Mouse (Mus musculus) brown adipose tissue, adult 24 weeks (tissue): ENCODE data around the gene Rfx1. TPM values are rescaled to one million over a fixed set of nuclear protein-coding genes. Genes with fewer than 3 reads are reported as not detected.

ENCODE experiments used
- H3K27ac ChIP-seq: fragments of 200-500 bp; replicated peaks from 2 replicates; pipeline ENCODE4 v1.5.1; 2012; ENCODE audit warnings: low read depth, mild to moderate bottlenecking, low read length
- H3K4me1 ChIP-seq: fragments of 200-500 bp; 2 replicates; pipeline ENCODE4 v1.6.1; 2012; ENCODE audit warnings: low read length, mixed read lengths; ENCODE audit not compliant: control insufficient read depth, insufficient read depth, insufficient read length
- H3K4me3 ChIP-seq: fragments of 200-500 bp; 2 replicates; pipeline ENCODE4 v1.5.1; 2012; ENCODE audit warnings: low read depth, mild to moderate bottlenecking, low read length, moderate library complexity; ENCODE audit not compliant: insufficient read depth
- polyA plus RNA-seq: library from polyadenylated mRNA; stranded (reverse); fragments of >200 nt; gene quantifications from 2 replicates; pipeline ENCODE4 v1.2.4, GENCODE M21; 2012; ENCODE audit not compliant: missing spikeins, insufficient read depth, insufficient read length

The Rfx1 gene
- polyA plus RNA-seq, 1 experiment: 2.7 TPM

DNA sequence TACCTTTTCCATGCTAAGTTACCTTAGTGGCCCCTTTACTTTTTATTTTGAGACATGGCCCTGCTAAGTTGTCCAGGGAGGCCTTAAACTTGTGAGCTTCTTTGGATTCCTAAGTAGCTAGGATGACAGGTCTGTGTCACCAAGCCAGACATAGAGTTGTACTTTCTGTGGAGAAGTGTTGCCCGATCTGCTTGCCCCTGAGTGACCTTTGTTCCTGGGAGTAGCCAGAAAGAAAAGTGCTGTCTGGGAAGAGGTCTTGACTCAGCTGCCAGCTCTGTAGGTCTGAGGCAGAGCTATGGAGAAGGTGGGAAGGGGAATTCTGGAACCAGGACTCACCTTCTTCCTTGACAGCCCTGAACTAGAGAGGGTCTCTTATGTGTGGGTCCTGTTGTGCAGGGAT is 2.5 kb downstream of the Rfx1 start:
- Histone ChIP-seq H3K4me1 (peaks cover 36% of the 10 kb centered on the region), H3K27ac (peak overlapping the region; percentile 6; the same call in 1 of the 2 replicates), H3K4me3 (no peak overlapping the region)

- peaks cover 36% of the 10 kb centered on the region for H3K4me1 ChIP-seq
- H3K27ac ChIP-seq: no peak overlapping the region; the same call in 1 of the 2 replicates
- H3K4me3 ChIP-seq: no peak overlapping the region
Observed at GRCm38 (mm10) chr8:84069750-84070149, 3.1 kb downstream of the Rfx1 start.

- Histone ChIP-seq H3K4me3 (no peak overlapping the region), H3K4me1 (peaks cover 36% of the 10 kb centered on the region), H3K27ac (no peak overlapping the region; the same call in 1 of the 2 replicates)
Observed at GRCm38 (mm10) chr8:84070241-84070640, 3.6 kb downstream of the Rfx1 start.

- Histone ChIP-seq H3K4me1 (peaks cover 36% of the 10 kb centered on the region), H3K27ac (no peak overlapping the region)
Observed at GRCm38 (mm10) chr8:84070667-84071066, 4.0 kb downstream of the Rfx1 start.

DNA sequence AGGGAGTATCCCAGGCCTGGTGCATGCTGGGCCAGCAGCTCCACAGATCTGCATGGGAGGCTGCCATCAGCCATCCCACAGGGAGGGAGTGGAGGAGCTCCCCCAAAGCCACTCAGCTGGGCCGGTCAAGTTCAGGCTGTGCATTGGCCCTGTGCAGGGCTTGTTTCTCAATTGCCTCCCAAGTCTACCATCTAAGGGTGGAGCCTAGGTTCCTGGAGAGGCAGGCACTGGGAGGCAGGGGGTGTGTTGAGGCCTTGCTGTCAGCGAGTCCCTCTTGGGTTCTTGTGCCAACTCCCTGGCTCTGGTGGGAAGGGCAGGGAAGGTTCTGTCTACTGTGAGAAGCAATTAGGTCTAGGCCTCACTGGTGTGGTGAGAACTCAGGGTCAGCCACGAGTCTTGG is 5.3 kb downstream of the Rfx1 start:
- Histone ChIP-seq H3K27ac (peak overlapping the region; percentile 43), H3K4me1 (peaks cover 36% of the 10 kb centered on the region), H3K4me3 (no peak overlapping the region)

More at GRCm38 (mm10) chr8:84070667-84071066, 4.0 kb downstream of the Rfx1 start:
- H3K4me3 ChIP-seq: no peak overlapping the region

DNA sequence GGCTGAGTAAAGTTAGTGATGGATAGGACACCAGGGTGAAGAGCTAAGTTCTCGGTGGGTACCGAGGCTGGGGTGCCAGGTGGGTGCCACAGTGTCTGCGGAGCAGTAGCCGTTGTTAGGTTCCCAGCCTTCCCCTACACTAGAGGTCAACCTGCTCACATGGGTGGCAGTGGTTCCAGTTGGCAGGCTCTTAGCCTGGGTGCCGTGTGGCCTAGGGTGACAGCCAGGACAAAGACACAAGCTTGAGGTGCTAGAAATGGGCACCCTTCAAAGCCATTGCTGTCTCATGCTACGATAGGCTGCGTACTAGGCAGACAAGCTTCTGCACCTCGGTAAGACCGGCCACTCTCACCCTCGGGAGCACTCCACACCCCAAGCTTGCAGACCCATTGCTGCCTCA is 5.7 kb downstream of the Rfx1 start:
- peaks cover 36% of the 10 kb centered on the region for H3K4me1 ChIP-seq
- no peak overlapping the region for H3K4me3 ChIP-seq
- H3K27ac ChIP-seq: peak overlapping the region; percentile 43

GRCm38 (mm10) chr8:84073230-84073976 is 6.8 kb downstream of the Rfx1 start:
- Histone ChIP-seq H3K4me3 (no peak overlapping the region), H3K4me1 (peaks cover 30% of the 10 kb centered on the region), H3K27ac (no peak overlapping the region)

DNA sequence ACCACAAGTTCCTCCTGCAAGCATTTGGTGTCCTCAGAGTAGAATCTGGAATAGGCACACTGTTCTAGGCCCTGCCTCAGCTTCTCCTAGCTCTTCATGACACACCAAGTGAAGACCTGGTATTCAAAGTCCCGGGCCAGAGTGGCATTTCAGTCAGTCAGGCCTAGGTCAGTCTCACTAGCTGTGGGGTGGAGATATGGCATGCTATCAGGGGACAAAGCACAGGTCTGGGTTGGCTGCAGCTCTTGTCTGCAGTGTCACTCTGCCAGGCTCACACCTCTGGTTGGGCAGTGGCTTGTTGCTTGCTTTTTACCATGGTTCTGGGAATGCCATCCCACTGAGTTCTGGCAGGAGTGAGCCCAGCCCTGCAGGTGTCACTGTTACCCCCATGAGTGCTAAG is 9.8 kb downstream of the Rfx1 start:
- Histone ChIP-seq H3K4me3 (no peak overlapping the region), H3K4me1 (peaks cover 16% of the 10 kb centered on the region), H3K27ac (no peak overlapping the region)

DNA sequence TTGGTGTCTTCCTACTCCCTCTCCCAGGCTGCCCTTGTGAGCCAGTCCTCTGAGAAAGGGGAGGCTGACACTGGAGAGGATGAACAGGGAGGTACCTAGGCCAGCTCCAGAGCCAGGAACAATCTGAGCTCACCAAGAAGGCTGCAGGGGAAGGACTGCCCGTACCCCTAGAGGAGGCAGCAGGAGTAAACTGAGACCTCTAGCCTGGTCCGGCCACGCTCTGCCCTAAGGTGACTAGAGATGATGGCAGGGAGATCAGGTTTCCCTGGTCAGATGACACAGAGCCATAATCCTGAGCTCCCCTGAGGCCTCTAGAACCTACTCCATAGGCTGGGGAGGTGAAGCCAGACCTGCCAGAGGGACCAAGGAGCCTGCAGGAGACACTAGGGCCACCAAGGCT is 10.2 kb downstream of the Rfx1 start:
- no peak overlapping the region for H3K27ac ChIP-seq
- peaks cover 14% of the 10 kb centered on the region for H3K4me1 ChIP-seq
- no peak overlapping the region for H3K4me3 ChIP-seq

DNA sequence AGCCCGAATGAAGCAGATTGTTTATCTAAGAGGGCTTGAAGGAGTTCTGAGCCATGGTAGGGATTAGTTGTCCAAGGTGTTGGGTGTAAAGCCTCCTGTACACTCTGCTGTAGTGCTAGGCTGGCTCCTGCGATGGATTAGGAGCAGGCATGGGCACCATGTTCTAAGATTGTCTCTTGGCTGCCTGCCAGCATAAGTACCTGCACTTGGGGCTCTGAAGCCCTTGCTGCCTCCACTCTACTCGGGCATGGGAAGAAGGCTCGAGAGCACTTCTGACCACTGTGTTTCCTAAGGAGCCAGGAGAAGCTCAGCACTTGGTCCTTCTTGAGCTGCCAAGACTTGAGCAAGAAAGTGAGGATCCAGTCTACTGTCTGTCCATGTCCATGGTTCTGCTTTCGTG is 12.6 kb downstream of the Rfx1 start:
- H3K27ac ChIP-seq: no peak overlapping the region
- H3K4me3 ChIP-seq: no peak overlapping the region
- H3K4me1 ChIP-seq: no peaks in the 10 kb centered on the region

DNA sequence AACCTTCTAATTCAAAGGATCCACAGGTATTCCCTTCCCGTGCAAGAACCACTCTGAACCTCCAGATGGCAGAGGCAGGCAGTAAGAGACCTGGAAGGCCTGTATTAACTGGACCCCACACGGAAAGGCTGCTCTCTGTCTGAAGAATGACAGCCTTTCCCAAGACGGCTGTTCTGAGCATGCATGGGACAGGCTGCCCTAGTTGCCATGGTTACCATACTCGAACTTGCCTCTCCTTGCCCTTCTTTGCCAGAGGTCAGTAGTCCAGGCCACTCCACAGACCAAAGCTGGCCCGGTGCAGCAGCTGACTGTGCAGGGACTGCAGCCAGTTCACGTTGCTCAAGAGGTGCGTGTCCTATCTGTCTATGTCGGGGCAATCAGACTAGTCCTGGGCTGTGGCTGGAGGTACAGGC is 17.2 kb downstream of the Rfx1 start:
- Histone ChIP-seq H3K4me1 (no peaks in the 10 kb centered on the region), H3K27ac (no peak overlapping the region), H3K4me3 (no peak overlapping the region)

DNA sequence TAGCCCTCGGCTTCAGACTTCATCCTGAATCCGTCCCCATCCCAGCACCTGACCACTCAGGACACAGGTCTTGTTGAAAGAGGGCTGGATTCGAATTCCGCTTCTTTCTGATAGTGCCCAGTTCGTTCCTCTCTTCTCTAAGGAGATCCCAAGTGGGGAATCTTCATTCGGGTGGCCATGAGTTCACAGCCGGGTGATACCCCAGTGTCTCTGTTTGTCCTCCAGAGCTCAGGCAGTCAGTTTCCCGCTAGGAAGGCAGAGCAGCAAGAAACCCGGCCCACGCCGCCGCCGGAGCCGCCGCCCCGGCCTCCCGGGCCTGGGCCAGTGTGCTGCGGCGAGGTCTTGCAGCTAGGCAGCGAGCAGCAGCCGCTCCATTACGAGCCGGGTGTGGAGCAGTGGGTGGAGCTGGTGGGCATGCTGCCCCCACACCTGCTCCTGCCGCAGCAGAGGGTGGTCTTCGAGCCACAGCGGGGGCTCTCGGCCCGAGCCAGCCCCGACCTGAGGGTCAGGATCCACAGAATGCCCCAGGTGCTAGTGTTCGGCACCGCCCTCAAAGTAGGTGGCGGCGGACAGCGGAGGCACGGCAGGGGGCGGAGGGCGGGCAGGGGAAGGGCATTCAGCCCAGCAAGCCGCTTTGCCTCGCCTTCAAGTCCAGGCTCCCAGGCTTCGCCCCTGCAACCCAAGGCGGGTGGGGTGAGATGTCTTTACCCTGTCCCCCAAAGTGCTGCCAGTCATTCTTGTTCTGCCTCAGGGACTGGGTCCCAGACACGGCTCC is 17.9 kb downstream of the Rfx1 start:
- H3K27ac ChIP-seq: no peak overlapping the region
- H3K4me3 ChIP-seq: no peak overlapping the region
- H3K4me1 ChIP-seq: no peaks in the 10 kb centered on the region

GRCm38 (mm10) chr8:84087156-84087555 is 20.5 kb downstream of the Rfx1 start:
- H3K4me3 ChIP-seq: no peak overlapping the region
- H3K27ac ChIP-seq: no peak overlapping the region
- H3K4me1 ChIP-seq: no peaks in the 10 kb centered on the region; the same call in 1 of the 2 replicates

DNA sequence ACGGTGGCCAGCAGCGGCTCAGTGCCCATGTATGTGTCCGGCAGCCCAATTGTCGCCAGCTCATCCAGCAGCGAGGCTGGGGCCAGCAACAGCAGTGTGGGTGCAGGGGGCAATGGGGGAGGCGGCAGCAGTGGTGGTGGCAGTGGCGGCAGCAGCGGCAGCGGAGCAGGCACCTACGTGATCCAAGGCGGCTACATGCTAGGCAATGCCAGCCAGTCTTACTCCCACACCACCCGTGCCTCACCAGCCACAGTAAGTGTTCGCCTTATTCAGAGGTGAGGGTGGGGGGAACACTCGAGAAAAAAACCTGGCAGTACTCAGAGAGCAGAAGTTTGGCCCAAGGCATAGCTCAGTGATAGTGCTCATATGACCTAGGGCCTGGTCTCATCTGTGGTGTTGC is 21.2 kb downstream of the Rfx1 start:
- Histone ChIP-seq H3K27ac (no peak overlapping the region), H3K4me3 (no peak overlapping the region), H3K4me1 (no peaks in the 10 kb centered on the region; the same call in 1 of the 2 replicates)

DNA sequence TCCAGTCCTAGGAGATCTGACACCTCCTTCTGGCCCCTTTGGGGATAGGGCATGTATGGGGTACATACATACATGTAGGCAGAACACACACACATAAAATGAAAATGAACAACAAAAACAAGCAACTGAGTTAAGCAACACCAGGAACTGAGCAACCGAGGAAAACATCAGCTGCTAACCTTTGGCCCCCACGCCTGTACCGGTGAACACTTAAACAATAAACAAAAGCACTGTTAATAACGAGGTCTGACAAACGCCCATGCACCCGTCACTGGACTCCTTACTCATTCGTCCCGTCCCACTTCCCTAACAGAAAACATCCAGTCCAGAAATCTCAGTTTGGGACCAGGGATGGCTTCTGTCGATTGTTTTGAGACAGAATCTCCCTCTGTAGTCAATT is 22.6 kb downstream of the Rfx1 start:
- Histone ChIP-seq H3K4me3 (no peak overlapping the region), H3K4me1 (no peaks in the 10 kb centered on the region; the same call in 1 of the 2 replicates), H3K27ac (no peak overlapping the region)

- Histone ChIP-seq H3K27ac (no peak overlapping the region), H3K4me3 (no peak overlapping the region), H3K4me1 (no peaks in the 10 kb centered on the region; the same call in 1 of the 2 replicates)
Observed at GRCm38 (mm10) chr8:84090585-84090984, 24.0 kb downstream of the Rfx1 start.
